Mouse (Mus musculus) stomach, postnatal 0 days (tissue): ENCODE measurements around the gene Tmem202.

Experiments
- CTCF ChIP-seq: IDR thresholded peaks from 2 replicates; pipeline ENCODE4 v1.5.1; 2016; ENCODE audit warnings: antibody characterized with exemption, low read depth, mild to moderate bottlenecking, moderate library complexity
- EP300 ChIP-seq: optimal IDR thresholded peaks from 2 replicates; pipeline ENCODE3; 2016; ENCODE audit warnings: antibody characterized with exemption

- TF ChIP-seq CTCF (no peak), EP300 (no peak)
These were observed 52.3 kb downstream of the Tmem202 start for GRCm38 (mm10) chr9:59487331-59487730.
